Mouse (Mus musculus) bone marrow, adult 2 months (tissue): ENCODE data around the gene Acbd4. TPM values are rescaled to one million over a fixed set of nuclear protein-coding genes. Genes with fewer than 3 reads are reported as not detected.

Source experiments
- H3K27ac ChIP-seq: fragments of 200-500 bp; 2 replicates; pipeline ENCODE4 v1.5.1; 2012; ENCODE audit warnings: low read depth, mild to moderate bottlenecking, control low read depth, inconsistent platforms, low read length; ENCODE audit not compliant: control insufficient read depth, poor library complexity, insufficient read depth
- H3K4me1 ChIP-seq: fragments of 200-500 bp; 2 replicates; pipeline ENCODE4 v1.6.1; 2011; ENCODE audit warnings: low read length; ENCODE audit not compliant: control insufficient read depth, insufficient read depth
- H3K4me3 ChIP-seq: fragments of 200-500 bp; replicated peaks from 2 replicates; pipeline ENCODE3; 2011; ENCODE audit warnings: mild to moderate bottlenecking, low read depth, low read length, control low read depth; ENCODE audit not compliant: control insufficient read depth
- CTCF ChIP-seq: fragments of 200-500 bp; IDR thresholded peaks from 2 replicates; pipeline ENCODE4 v1.5.1; 2011; ENCODE audit warnings: low read length, control low read depth; ENCODE audit not compliant: control insufficient read depth, insufficient read depth
- POLR2A ChIP-seq: fragments of 200-500 bp; IDR thresholded peaks from 2 replicates; pipeline ENCODE4 v1.6.1; 2011; ENCODE audit warnings: low read depth, mild to moderate bottlenecking, control low read depth, low read length, borderline replicate concordance; ENCODE audit not compliant: control insufficient read depth
- WGBS: fragments of 180-500 bp; shearing (Covaris S2); methylation state at CpG from one replicate; pipeline ENCODE4 v1.1.7; 2018; 5-methylcytosine and 5-hydroxymethylcytosine counted together
- polyA plus RNA-seq: library from polyadenylated mRNA; stranded (reverse); fragments of >200 nt; gene quantifications from 2 replicates; pipeline ENCODE4 v1.2.4, GENCODE M21; 2011; ENCODE audit warnings: low replicate concordance; ENCODE audit not compliant: missing spikeins, insufficient read depth, insufficient read length

Acbd4 gene
- polyA plus RNA-seq, result 25.5 and 34.1 TPM in 2 replicates

DNA sequence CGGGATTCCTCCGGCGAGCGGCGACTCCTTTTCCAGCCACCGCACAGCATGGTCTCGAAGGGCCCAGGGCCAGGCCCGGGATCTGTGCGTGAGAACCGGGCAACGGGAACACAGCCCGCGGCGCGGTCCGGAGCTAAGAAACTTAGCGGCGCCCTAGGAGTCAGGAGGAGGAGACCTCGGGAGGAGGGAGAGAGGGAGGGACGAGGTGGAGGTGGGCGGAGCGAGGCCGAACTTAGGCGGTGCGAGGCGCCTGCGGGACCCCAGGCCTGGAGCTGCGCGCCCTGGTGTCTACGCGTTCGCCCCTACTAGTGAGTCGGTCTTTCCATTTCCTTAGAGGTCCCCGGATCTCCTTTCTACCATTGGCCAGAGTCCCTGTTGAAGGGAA is at the start of gene Acbd4, which contains the start of gene Plcd3:
Gene Acbd4, plus strand, starts transcription at position 202 of the 385 bp plus-strand sequence.
Gene Plcd3, minus strand, starts transcription at position 178 of the 385 bp plus-strand sequence.
- peak within 1 kb of the TSS; percentile 54 for H3K4me3 ChIP-seq
- TF ChIP-seq CTCF (no peak), POLR2A (peak; percentile 41; the same call in 1 of the 2 replicates)
- H3K27ac ChIP-seq, result no peak within 1 kb of the TSS; the same call in 1 of the 2 replicates
- H3K4me1 ChIP-seq, result peaks cover 9% of the 10 kb centered on the region
- under 1% methylated on average over 34 of the region's 34 CpGs for WGBS

DNA sequence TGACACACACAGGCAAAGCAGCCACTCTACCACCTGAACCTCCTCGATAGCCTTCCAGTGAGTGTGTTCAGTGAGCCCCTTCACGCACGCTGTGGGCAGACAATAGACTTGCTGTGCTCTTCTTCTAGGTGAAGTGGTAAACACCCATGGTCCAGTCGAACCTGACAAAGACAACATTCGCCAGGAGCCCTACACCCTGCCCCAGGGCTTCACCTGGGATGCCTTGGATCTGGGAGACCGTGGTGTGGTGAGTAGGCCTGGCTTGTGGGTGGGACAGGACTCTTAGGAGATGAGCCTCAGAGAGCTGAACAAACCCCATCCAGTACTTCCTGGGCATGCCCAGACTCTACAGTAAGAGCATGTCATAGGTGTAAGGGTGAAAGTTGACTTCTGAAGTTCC is 49.4 kb upstream of the Acbd4 start:
- TF ChIP-seq CTCF (no peak), POLR2A (no peak)
- no peak overlapping the region for H3K4me3 ChIP-seq
- peaks cover 1% of the 10 kb centered on the region; the same call in 1 of the 2 replicates for H3K4me1 ChIP-seq
- WGBS, result 91% methylated on average over 6 of the region's 6 CpGs
- no peak overlapping the region for H3K27ac ChIP-seq

DNA sequence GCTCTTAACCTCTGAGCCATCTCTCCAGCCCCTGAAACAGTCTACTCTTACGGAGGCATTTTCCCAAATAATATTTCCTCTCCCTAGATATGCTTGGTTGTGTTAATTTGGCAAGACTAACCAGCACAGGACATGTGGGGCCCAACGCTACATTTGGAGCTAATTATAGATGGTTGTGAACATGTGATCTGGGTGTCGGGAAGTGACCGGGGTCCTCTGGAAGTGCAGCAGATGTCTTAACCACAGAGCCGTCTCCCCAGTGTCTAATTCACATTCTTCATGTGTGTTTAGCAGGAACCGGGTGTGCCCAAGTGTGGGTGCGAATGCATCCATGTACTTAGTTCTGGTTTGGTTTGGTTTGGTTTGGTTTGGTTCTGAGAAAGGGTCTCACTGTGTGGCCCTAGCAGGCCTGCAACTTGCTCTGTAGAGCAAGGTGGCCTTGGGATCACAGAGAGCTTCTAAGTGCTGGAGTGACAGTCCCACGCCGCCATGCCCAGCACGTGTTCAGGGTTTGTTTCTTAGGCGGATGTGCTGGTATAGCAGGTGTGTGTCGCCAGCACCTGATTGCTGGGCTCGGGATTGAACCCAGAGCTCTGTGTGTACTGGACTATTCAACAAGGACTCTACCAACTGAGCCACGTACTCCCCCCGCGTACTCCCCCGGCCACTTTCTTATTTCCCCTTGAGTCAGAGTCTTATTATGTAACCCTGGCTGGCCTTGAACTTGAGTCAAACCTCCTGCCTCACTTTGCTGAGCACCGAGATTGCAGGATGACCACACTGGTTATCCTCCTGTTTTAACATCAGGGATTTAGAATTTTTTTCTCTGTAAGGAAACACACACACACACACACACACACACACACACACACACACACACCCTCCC is 48.0 kb upstream of the Acbd4 start:
- H3K4me1 ChIP-seq, result peaks cover 1% of the 10 kb centered on the region; the same call in 1 of the 2 replicates
- no peak for TF ChIP-seq CTCF
- TF ChIP-seq POLR2A, result no peak
- 83% methylated on average over 18 of the region's 18 CpGs for WGBS
- no peak overlapping the region for H3K4me3 ChIP-seq
- H3K27ac ChIP-seq, result no peak overlapping the region

DNA sequence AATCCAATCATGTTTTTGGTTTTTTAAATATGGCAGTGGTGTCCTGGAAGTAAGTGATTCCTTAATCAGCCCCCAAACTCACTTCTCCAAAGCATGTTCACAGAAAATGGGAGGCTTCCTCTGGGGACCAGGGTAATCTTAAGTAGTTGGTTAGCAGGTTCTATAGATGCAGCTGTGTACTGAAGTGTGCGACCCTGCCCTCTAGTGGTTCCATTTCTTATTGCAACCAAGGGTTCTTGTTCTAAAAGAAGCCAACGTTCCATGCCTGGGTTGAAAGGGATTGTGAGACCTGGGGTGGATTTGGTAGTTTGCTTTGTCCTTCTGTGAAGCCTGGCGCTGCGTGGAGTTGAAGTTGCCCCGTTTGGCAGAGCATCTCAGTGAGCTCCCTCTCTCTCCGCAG is 46.7 kb upstream of the Acbd4 start:
- WGBS, result 44% methylated on average over 6 of the region's 6 CpGs
- Histone ChIP-seq H3K4me1 (peaks cover 1% of the 10 kb centered on the region; the same call in 1 of the 2 replicates), H3K4me3 (no peak overlapping the region), H3K27ac (no peak overlapping the region)
- peak; percentile 36; the same call in 1 of the 2 replicates for TF ChIP-seq CTCF
- TF ChIP-seq POLR2A, result no peak

DNA sequence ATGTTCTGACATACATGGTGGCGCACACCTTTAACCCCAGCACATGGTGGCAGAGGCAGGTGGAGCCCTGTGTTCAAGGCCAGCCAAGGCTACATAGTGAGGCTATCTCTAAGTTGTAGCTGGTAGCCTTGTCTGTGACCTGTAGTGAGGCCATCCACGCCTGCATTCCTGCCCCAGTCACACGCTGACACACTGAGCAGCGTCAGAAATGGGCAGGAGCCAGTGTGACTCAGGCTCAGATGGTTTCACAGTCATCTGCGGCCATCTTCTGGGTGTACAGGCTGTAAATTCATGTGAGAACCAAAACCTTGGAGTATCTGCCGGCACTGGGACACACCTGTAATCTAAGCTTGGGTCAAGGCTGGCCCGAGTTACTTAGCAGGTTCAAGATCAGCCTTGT is 44.8 kb upstream of the Acbd4 start:
- H3K4me1 ChIP-seq, result no peaks in the 10 kb centered on the region
- WGBS, result 96% methylated on average over 7 of the region's 7 CpGs
- no peak overlapping the region for H3K4me3 ChIP-seq
- no peak overlapping the region for H3K27ac ChIP-seq
- no peak for TF ChIP-seq CTCF
- no peak for TF ChIP-seq POLR2A

DNA sequence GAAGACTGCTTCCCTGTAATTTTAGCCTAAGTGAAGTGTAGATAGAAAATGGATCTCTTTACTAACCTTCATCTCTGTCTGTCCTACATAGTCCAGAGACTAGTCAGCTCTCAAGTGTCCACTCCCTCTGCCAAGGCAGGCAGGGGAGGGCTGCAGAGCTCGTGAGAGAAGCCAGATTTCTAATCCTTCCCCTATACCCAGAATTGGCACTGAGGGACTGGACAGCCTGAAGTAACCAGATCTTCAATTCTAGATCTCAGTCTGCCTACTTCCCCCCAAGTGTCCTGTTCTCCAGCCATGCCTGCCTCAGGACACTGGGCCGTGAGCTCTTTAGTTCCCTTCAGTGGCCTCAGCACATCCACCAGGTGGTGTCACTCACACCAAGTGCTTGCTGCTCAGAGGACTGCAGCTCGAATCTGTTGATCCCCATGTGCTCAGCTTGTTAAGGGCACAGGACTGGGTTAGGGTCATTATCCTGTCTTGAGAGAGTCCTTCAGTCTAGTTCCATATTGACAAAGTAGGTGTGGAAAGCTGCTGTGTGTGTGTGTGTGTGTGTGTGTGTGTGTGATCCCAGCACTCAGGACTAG is 42.9 kb upstream of the Acbd4 start:
- Histone ChIP-seq H3K4me1 (no peaks in the 10 kb centered on the region), H3K4me3 (no peak overlapping the region), H3K27ac (no peak overlapping the region)
- TF ChIP-seq POLR2A (no peak), CTCF (no peak)
- WGBS, result 81% methylated on average over 3 of the region's 3 CpGs

DNA sequence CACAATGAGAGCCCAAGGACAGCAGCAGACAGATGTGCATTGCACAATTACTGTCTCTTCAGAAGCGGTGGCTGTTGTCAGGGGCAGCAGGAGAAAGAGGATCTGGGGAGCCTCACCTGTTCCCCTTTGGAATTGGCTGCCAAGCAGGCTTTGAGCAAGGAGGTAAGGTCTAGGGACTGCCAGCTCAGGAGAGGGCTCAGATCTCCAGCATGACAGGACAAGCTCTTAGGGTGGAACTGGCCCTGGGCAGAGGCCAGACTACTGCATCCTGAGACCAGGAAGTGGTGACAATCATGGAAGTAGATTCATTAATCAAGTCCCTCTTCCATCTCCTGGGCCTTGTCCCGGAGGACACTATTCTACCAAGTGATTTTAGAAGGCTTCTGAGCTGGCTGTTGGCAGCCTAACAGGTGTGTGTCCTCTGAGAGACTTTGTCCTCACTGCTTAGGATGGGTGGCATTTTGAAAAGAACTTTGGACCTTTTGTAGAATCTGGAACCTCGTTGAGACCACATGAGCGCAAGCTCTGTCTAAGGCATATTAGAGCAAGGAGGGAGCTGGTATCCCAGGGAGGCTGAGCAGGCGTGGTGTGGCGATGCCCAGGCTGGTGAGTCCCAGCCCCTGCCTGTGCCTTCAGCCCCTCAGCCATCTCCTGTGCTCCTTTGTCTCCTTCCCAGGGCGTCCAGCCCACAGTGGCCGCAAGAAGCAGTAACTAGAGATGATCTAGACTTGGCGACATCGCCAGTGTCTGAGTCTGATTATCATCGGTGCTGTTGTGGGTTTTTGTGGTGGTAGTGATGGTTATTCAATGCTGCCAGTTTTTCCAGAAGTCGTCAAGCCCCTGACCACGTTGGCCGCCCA is 35.1 kb upstream of the Acbd4 start:
- 85% methylated on average over 14 of the region's 14 CpGs for WGBS
- no peak for TF ChIP-seq CTCF
- TF ChIP-seq POLR2A, result no peak
- no peak overlapping the region for H3K27ac ChIP-seq

More for the DNA sequence above, 35.1 kb upstream of the Acbd4 start:
- H3K4me1 ChIP-seq, result no peaks in the 10 kb centered on the region
- H3K4me3 ChIP-seq, result no peak overlapping the region
